Mouse (Mus musculus) left cerebral cortex, adult 2 months (tissue): ENCODE results near the gene Slx4ip. TPM values are rescaled to one million over a fixed set of nuclear protein-coding genes. Genes with fewer than 3 reads are reported as not detected.

Experiments
- DNase-seq, 2 experiments: peaks; one replicate each; pipeline ENCODE4 v3.0.0; 2021 to 2022; ENCODE audit warnings: low spot score in 2 of 2, mixed read lengths in 1 of 2; ENCODE audit errors: extremely low spot score in 1 of 2
- H3K27ac ChIP-seq: fragments of 200-600 bp; 2 replicates; pipeline ENCODE4 v1.8.1; 2022
- H3K4me3 ChIP-seq: fragments of 200-600 bp; 2 replicates; pipeline ENCODE4 v1.8.1; 2022
- CTCF ChIP-seq: fragments of 200-600 bp; IDR thresholded peaks from 2 replicates; pipeline ENCODE4 v1.8.1; 2022; ENCODE audit warnings: antibody characterized with exemption, mild to moderate bottlenecking, moderate library complexity
- intact Hi-C: fragments of 180-260 bp; cut with DNase I; formaldehyde crosslinking; loops from one replicate; pipeline ENCODE4 v1.15.1; 2025
- total RNA-seq, 2 experiments: library from RNA; stranded (reverse); gene quantifications; 2 replicates each; pipeline ENCODE4 v1.2.3; 2021

Gene Slx4ip
- total RNA-seq, 2 experiments from 2014 or later = 8.2 to 8.3 TPM

DNA sequence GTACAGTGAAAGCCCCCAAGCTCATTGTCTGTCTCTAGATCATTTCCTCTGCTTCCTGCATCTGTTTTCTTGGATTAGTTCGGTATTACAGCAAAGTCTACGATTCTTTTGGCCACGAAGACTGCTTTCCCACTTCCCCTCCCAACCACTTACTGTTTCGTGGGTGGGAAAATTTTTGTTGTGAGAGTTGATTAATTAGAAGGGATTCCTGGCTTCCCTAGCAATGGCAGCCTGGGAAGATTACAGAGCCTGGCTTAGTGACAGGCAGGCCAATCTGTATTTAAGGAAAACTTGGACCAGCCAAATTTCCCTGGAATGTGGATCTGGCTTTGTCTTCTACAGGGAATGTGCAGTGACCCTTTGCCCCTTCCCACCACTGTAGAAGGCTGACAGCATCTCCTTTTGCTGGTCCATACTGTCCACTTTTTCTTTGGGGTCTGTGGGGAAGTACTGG, 21.0 kb downstream of the Slx4ip start:
- H3K27ac ChIP-seq = no peak overlapping the region
- H3K4me3 ChIP-seq = no peak overlapping the region
- no peak for DNase-seq
- no peak for TF ChIP-seq CTCF
- intact Hi-C loops = loop anchor here (10.0 kb wide), 1 partner anchor 173 kb away; no protein-coding TSS in a partner anchor

DNA sequence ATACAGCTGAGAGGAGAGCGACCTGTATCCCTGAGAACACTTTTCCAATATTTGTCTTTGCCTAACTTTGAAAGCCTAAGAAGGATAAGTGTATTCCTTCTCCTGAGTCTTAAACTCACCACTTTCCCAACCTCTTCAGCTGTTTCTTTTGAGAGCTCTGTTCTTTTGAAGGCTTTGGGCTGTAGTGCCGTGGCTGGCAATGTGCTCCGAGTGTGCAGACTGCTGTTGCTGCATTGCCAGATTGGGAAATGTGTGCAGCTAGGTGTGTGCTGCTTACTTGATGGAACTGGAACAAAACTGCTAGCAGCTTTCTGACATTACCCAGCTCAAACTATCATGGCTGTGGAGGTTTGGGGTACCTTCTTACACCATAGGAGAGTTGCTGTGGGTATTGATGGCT, 22.0 kb downstream of the Slx4ip start:
- intact Hi-C loops = loop anchor here (10.0 kb wide), 1 partner anchor 172 kb away; no protein-coding TSS in a partner anchor
- Histone ChIP-seq H3K4me3 (no peak overlapping the region), H3K27ac (no peak overlapping the region)
- TF ChIP-seq CTCF = no peak
- no peak for DNase-seq

DNA sequence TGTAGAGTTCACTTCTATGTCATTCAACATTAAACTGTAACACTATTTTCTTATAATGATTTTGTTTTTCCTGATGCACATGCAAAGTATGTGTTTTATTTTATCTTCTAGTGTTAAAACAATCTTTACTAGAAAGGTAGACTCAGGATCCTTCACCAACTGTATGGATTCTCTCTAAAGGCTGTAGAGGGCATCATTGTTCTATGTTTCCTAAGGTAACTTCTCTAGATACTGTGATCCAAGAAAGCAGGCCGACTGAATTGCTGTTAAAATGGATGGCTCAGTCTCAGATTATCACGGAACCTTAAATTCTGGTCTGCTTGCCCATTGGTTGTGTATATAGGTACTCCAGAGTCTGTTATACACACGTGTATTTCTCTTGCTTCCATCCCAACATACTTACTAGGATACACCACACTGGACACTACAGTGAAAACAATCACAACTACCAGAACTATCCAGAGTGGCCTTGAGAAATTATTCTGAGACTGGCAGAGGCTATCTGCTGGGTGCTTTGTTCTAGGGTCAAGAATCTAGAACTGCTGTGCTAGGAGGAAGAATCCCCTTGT, 23.4 kb downstream of the Slx4ip start:
- peak; percentile 76 for TF ChIP-seq CTCF
- DNase-seq = no peak
- H3K4me3 ChIP-seq = no peak overlapping the region
- intact Hi-C loops = loop anchor here (2.0 to 10.0 kb wide), 3 partner anchors 170 to 1028 kb away; no protein-coding TSS in a partner anchor
- H3K27ac ChIP-seq = no peak overlapping the region

GRCm38 (mm10) chr2:136919433-136919832, 28.4 kb downstream of the Slx4ip start:
- TF ChIP-seq CTCF = no peak
- Histone ChIP-seq H3K27ac (no peak overlapping the region), H3K4me3 (no peak overlapping the region)
- intact Hi-C loops = loop anchor here (10.0 kb wide), 1 partner anchor 165 kb away; no protein-coding TSS in a partner anchor
- DNase-seq = no peak

GRCm38 (mm10) chr2:136920257-136920993, 29.4 kb downstream of the Slx4ip start:
- DNase-seq = no peak
- TF ChIP-seq CTCF = no peak
- intact Hi-C loops = no loop called here
- no peak overlapping the region for H3K4me3 ChIP-seq
- no peak overlapping the region for H3K27ac ChIP-seq

DNA sequence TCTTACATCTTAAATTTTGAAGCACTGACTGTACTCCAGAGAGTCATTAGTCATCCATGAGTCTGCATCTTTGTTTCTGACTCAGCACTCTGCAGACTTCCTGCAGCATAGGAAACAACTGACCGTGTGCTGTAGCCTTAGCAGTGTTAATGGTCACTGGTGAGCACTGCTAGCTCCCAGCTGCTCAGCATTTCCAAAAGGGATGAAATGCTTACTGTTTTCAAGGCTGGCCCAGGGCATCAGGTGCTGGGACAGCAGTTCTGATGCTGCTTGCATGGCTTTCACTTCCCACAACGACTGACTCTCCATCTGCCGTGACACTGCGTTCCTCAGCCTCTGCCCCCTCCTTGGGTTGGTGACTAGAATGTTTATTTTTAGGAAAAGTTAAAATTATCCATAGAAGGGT, 30.0 kb downstream of the Slx4ip start:
- Histone ChIP-seq H3K27ac (no peak overlapping the region), H3K4me3 (no peak overlapping the region)
- no peak for TF ChIP-seq CTCF
- DNase-seq = peak in 1 of 2 experiments; percentile 22
- intact Hi-C loops = no loop called here

DNA sequence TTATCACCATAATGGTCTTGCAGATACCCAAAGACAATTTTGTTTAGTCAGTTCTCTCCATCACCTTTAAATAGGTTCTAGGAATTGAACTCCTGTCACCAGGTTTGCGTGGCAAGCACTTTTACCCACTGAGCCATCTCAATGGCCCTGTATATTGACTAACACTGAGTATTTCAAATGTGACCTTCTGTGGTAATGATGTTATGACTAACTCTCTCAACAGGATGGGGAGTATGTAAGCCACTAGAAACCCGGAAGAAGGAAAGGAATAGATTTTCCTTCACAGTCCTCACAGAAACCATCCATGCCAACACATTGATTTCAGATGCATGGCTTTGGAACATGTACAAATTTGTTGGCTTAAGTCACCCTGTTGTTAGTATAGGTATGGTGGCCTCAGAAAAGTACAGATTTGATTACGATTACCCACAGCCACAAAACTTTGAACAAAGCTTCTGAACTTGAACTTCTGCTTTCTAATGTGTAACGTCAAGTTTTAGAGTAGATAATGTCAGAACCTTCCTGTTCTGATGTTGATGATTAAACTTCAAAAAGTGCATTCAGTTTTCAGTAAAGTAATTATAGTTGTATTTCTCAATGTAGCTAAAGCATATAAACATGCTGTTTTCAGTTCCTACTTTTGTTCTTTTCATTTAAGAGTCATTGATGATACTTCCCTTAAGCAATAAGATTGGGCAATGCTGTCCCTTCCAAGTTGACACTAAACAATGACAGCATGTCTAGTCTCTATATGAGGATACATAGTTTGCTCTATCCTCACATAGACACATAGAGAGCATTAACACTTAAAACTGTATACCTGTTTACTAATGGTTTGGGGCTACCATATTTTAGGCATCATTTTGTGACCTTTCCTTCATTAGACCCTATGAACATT, 45.6 kb downstream of the Slx4ip start:
- no peak overlapping the region for H3K4me3 ChIP-seq
- no peak for TF ChIP-seq CTCF

GRCm38 (mm10) chr2:136938249-136938648, 47.2 kb downstream of the Slx4ip start:
- no peak for TF ChIP-seq CTCF
- no peak overlapping the region for H3K4me3 ChIP-seq
- no peak overlapping the region for H3K27ac ChIP-seq
- intact Hi-C loops = no loop called here
- no peak for DNase-seq

More for the DNA sequence above, 45.6 kb downstream of the Slx4ip start:
- no peak overlapping the region for H3K27ac ChIP-seq
- DNase-seq = no peak
- intact Hi-C loops = no loop called here

GRCm38 (mm10) chr2:136946297-136946696, 55.3 kb downstream of the Slx4ip start:
- Histone ChIP-seq H3K4me3 (no peak overlapping the region), H3K27ac (no peak overlapping the region)
- DNase-seq = no peak
- intact Hi-C loops = no loop called here
- no peak for TF ChIP-seq CTCF

- TF ChIP-seq CTCF = no peak
- H3K27ac ChIP-seq = no peak overlapping the region
- no peak overlapping the region for H3K4me3 ChIP-seq
- intact Hi-C loops = no loop called here
- no peak for DNase-seq
These were observed 56.5 kb downstream of the Slx4ip start for GRCm38 (mm10) chr2:136947500-136947899.

DNA sequence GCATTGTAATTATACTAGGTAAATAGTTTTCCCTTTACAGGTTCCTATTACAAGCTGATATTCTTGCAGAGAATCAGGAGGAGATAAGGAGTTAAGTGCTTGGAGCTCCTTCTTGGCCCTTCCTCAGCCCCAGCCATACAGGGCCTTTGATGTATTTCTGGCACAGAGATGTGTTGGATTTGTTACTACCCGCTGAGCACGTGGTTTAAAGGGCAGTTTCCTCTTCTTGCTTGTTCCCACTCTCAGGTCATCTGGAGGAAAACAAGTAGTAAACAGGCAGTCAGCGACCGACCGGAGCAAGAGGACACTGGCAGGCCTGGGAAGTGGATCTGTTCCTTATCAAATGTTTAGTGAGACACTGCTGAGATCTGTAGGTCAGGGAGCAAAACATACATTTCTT, 56.9 kb downstream of the Slx4ip start:
- DNase-seq = no peak
- TF ChIP-seq CTCF = no peak
- Histone ChIP-seq H3K4me3 (no peak overlapping the region), H3K27ac (no peak overlapping the region)
- intact Hi-C loops = no loop called here

DNA sequence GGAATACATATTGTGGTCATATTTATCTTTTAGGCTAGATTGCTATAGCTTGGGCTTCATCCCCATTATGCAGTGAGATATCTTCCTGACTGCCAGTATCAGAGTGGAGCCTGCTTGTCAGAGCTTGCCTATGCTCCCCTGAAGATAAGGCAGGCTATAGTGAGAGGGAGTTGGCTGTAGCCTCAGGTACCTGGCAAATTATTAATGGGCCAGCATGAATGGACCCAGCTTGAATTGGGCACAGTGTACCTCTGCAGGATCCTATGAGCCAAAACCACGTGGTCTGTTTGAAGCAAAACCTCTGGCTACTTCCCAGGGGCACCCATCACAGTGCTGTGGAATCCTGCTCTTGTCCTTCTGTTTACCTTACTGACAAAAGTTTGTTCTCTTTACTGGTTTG, 61.2 kb downstream of the Slx4ip start:
- DNase-seq = no peak
- intact Hi-C loops = no loop called here
- H3K4me3 ChIP-seq = no peak overlapping the region

More for the DNA sequence above, 61.2 kb downstream of the Slx4ip start:
- no peak for TF ChIP-seq CTCF
- H3K27ac ChIP-seq = no peak overlapping the region
